Mouse (Mus musculus) lung, postnatal 4 days (tissue): ENCODE data around the gene Slf1.
"Not testable (repeated sequence)": the region's sequence is repeated elsewhere in the genome, so short reads cannot be mapped to it uniquely, and the experiment has no call there.

Experiments
- DNase-seq, 2 experiments: peaks; one replicate each; pipeline ENCODE4 v3.0.0; 2021

Slf1 gene

GRCm38 (mm10) chr13:77134931-77135620 lies at the start of gene Slf1, which contains the start of gene 2210408I21Rik:
TSS of gene Slf1 (minus strand) at chr13:77135473.
TSS of gene 2210408I21Rik (plus strand) at chr13:77135540.
- peak; percentile 88 to 89 for DNase-seq

- no peak for DNase-seq
These were observed 42.7 kb upstream of the Slf1 start for GRCm38 (mm10) chr13:77177931-77178330.

GRCm38 (mm10) chr13:77140890-77141289 lies 5.6 kb upstream of the Slf1 start:
- no peak for DNase-seq

GRCm38 (mm10) chr13:77135621-77135981 lies 328 bp upstream of the Slf1 start:
- no peak for DNase-seq

GRCm38 (mm10) chr13:77131132-77131531 lies 4.1 kb downstream of the Slf1 start:
- DNase-seq = no peak

- no peak for DNase-seq
These were observed 7.0 kb downstream of the Slf1 start for GRCm38 (mm10) chr13:77128240-77128639.

GRCm38 (mm10) chr13:77125159-77125558 lies 10.1 kb downstream of the Slf1 start:
- DNase-seq = no peak

DNA sequence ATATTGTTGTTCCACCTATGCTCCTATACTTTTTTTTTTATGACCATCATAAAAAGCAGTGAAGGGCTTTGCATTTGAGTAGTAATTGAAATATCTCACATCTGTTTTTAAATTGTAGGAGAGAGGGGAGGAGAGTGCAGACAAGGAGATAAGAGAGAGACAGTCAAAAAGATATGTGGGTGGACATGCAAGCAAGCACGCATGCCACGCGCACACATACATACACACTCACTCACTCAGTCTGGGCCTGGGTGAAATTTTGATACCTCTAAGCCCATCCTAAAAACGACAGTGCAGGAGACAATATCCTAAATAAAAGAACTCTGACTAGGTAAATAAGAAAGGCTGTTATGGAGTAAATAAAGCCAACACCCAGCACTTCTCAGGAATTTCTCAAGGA lies 16.6 kb downstream of the Slf1 start:
- DNase-seq = no peak

DNA sequence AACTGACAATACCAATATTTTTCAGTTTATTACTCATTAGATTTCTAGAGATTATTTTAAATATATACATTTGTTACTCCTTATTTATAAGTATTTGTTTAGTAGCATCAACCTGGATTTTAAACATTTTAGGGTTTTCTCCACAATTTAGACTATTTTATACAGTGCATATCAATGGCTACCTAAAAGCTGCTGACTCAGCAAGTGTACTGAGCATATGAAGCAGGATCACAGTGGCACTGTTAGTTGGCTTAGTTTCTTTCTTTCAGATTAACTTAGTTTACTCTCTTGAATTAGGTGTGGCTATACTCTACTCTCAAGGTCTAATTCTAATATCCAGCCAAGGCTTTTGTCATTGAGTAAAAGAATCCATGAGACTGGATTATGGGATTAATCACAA lies 27.5 kb downstream of the Slf1 start:
- DNase-seq = no peak

DNA sequence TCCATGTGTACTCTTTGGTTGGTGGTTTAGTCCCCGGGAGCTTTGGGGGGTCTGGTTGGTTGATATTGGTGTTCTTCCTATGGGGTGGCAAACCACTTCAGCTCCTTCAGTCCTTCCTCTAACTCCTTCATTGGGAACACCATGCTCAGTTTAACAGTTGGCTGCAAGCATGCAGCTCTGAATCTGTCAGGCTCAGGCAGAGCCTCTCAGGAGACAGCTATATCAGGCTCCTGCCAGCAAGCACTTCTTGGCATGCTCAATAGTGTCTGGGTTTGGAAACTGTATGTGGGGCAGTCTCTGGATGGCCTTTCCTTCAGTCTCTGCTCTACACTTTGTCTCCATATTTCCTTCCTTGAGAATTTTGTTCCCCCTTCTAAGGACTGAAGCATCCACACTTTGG lies 42.4 kb downstream of the Slf1 start:
- DNase-seq = not testable (repeated sequence)

DNA sequence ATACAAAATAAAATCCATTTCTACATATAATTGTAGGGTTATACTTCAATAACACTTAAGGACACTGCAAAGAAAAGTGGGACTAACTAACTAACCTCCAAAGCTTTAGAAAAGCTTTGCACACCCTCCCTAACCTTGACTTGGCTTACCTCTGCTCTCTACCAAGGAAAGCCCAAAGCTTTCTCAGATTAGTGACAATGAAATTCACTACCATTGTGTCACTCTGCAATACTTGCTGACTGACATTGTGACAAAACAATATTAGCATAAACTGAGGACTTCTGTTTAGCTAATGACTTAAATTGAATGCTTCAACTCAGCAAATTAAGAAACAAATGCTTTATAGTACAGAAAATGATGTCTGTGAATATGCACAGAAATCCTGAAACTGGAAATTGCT lies 63.2 kb downstream of the Slf1 start:
- no peak for DNase-seq

- no peak for DNase-seq
These were observed 66.4 kb downstream of the Slf1 start for GRCm38 (mm10) chr13:77068847-77069246.

DNA sequence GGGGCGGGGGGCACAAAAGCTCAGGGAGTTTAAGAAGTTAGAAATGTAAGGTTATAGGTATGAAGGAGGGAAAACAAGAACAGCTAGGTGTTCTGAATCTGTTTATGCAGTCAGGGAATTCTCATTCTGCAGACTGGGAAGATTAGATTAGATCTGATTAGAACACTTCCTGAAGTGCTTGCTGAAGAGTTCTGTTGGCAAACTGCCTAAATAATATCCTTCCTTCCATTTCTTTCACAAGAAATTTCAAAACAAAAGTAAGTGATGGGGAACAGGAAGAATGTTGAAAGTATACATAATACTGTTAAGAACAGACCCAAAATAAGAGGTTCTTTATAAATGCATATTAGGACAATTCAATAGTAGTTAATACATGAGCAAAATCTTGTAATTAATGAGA lies 72.1 kb downstream of the Slf1 start:
- no peak for DNase-seq

DNA sequence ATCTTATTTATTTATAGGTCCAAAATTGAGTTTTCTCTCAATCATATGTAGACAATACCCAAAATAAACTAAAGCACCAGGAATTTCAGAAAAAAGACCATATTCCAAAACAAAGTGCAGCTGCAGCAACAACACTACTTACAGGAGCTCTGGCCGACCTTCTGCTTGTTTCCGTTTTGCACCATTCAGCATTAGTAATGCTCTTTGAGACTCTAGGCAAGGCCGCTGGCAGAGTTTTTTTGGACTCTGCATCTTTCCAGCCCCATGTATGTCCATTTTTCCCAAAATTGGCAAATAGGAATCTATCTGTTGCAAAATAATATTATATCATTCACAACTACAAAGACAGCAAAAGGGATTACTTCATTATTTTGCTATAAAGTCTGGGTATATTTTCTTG lies 85.5 kb downstream of the Slf1 start:
- DNase-seq = no peak

DNA sequence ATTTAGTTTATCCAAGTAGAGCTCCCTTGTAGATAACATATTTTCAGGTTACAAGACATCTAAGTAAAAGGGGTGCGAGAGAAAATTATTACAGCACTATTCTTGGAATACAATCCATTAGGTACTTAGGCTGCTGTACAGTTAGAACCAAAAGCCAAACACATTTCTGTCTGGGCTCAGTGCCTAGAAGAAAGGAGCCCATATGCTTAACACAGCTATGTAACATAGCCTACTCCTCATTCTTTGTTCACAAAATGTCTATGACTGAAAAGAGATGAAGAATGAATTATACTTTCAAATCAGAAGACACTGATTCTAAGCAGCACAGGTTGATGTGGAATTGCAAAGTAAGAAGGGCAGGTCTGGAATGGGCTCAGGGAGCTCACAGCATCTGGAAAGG lies 86.8 kb downstream of the Slf1 start:
- DNase-seq = no peak

DNA sequence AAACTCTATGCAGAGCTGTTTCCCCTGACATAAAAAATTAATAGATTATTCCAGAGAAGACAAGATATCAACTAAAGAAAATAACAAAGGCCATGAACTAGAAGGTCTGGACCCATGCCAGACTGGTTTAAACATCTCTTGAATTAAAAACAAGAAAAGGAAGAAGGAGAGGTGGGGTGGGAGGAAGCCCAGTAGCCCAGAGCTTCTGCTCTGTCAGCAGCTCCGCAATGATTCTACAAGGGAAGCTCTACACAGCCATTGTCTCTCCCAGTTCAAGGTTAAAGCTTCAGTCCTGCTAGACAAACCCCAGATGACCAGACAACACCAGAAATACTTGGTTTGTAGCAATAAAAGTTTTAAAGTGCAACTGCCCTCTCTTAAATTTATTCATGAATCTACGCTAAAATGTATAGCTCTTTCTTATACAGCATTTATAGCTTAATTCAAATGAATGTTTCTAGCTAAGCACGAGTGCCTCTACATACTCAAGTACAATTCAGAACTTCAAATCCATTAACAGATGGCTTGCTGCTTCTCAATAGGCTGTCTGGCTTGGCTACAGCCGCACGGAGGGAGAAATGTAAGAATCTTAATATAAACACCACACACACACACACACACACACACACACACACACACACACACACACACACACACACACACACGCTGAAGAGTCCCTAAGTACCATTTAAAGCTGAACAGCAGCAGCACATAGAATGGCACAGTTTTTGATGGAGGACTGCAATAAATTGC lies 87.9 kb downstream of the Slf1 start:
- no peak for DNase-seq

DNA sequence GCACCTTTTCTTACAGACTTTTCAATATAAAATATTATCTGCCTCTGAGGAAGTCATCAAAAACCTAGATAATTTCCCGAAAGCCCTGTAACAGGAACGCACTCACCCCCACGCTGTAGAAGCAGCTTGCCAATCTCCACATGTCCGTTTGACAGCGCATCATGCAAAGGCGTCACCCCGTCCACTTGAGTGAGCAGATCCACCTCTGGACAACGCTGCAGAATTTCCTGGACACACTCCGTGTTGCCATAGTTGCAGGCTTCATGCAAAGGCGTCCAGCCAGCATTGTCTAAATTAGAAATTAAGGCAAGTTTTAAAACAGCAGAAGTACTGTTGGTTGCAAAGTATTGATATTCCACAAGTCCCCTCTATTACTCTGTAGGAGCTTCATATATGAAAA lies 88.9 kb downstream of the Slf1 start:
- DNase-seq = no peak

- no peak for DNase-seq
These were observed 89.9 kb downstream of the Slf1 start for GRCm38 (mm10) chr13:77045375-77045774.

DNA sequence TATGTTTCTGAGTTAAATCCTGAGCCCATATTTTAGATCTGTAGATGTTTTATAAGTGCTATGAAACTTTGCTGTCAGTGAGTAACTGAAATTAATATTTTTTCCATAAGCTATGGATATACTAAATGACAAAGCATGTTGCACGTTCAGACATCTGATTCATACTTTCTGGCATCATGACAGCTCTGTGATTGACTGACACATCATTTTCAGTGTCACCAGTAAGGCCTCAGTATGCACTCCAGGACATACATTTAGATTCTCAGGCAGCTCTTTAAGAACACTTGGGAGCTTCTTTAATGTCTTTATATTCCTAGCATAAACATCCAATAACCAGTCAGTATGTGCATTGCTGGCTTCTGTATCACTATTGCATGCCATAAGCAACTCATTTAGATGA lies 91.9 kb downstream of the Slf1 start:
- DNase-seq = no peak

DNA sequence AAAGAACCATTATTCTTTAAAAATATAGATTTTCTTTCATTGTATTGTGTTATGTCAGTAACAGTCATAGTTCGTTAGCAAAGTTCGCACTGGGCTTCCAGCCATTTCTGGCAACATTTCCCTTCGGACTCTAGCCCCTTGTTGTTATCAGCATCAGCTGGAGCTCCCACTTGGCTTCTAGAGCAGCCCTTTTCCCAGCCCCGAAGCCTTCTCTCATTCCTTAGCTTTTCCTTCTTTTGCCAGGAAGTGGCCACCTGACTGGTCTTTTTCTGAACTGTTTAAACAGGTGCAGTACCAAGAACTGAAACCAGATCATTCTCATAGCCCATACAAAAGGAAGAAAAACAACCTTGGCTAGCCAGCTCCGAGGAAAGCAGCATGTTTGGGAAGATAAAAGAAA lies 105.7 kb downstream of the Slf1 start:
- DNase-seq = no peak

DNA sequence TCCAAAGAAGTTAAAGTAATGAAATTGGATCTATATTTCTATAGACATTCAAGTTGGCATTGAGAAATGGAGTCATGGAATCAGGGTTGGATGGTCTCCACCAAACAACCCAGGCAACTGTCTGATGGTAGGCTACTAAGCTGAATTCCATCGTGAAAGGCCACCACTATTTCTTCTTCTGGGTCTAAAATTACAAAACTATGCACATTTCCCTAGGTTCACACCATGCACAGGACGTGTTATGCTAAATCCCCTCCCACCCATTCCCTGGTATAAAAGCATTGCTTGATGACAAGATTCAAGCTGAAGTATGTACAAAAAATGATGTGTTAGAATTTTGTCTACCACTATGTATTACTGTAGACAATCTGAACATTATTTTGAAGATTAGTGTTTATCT lies 116.4 kb downstream of the Slf1 start:
- no peak for DNase-seq

- no peak for DNase-seq
These were observed 131.6 kb downstream of the Slf1 start for GRCm38 (mm10) chr13:77003684-77004083.

DNA sequence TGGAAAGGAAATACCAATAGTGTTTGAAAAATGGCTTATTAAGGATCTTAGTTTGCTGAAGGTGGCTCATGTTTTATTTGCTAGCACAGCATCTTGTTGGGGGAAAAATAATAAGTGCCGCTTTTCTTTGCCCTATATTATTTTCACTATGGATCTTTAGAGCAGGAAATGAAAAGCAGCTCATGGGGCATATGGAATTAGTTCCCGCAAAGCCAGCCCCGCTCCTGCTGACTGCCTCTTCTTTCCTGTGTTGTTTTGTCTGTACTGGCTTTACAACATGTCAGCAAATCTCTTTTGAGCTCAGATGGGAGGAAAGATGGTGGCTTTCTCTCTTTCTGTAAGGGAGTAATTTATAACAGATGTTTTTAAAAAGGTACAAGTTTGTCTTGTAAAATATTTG lies 132.6 kb downstream of the Slf1 start:
- DNase-seq = no peak
